Mouse (Mus musculus): ENCODE measurements at regions not wholly inside any gene's neighbourhood (a gene's known extent, or its start where the extent isn't known, plus 50 kb on each side); places are given as distances from the start of the nearest gene placed in this dataset.

DNA sequence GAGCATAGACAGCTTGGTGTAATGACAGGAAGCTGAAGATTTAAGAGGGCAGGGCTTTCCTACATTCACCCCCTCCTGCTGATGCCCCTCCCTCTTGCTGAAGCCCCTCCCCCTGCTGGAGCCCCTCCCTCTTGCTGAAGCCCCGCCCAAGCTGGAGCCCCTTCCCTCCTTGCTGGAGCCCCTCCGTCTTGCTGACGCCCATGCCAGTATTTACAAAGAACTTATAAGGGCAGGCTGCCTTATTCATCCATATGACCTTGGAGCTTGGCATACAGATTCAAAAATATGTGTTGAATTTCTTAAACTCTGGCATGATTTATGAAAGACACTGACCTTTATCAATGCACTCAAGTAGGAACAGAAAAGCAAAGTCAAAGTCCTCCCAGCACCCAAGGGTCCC is 178.5 kb upstream of the Six2 start:
- TF ChIP-seq CTCF (IDR thresholded peaks at IDR 0.05) (no peak), EP300 (IDR thresholded peaks at IDR 0.05) (no peak)

All from lung, postnatal 0 days (tissue).